Mouse (Mus musculus) layer of hippocampus, postnatal 36 days (tissue): ENCODE data around the gene Gpd2. TPM values are rescaled to one million over a fixed set of nuclear protein-coding genes. Genes with fewer than 3 reads are reported as not detected.

Experiments used
- DNase-seq, 2 experiments: peaks; one replicate each; pipeline ENCODE4 v3.0.0; 2022
- total RNA-seq, 2 experiments: library from RNA; stranded (reverse); gene quantifications; 2 replicates each; pipeline ENCODE4 v1.2.3; 2021

The Gpd2 gene
- total RNA-seq, 2 experiments from 2014 or later, result 129 to 140 TPM

DNA sequence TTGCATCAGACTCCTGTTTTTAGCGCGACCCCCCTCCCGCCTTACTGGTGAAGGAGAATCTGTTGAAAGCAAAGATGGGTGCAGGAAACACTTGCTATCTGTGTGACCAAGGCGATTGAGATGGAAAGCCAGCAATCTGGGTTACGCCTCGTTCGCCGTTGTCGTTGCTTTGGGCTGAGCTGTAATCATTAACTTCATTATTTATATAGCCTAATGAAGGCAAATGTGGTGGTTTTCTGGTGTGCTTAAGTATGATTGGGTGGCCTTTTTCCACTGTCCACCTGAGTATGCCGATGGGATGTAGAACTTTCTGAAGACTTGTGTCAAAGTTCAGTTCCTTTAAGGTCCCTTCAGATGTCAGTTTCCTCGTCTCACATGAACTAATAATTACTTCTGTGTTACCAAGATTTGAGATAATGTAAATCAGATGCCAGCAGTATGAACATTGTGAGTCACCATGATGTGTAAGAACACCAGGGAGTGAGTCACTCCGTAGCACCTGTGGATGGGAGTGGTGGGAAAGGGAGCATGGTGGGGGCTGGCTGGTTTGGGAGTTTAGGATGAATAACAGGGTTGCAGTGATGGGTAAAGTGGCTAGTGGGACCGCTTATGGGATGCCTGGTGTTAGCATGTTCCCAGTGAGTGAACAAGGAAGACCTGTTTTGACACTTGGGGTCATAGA, 14.3 kb downstream of the Gpd2 start:
- DNase-seq, result no peak

DNA sequence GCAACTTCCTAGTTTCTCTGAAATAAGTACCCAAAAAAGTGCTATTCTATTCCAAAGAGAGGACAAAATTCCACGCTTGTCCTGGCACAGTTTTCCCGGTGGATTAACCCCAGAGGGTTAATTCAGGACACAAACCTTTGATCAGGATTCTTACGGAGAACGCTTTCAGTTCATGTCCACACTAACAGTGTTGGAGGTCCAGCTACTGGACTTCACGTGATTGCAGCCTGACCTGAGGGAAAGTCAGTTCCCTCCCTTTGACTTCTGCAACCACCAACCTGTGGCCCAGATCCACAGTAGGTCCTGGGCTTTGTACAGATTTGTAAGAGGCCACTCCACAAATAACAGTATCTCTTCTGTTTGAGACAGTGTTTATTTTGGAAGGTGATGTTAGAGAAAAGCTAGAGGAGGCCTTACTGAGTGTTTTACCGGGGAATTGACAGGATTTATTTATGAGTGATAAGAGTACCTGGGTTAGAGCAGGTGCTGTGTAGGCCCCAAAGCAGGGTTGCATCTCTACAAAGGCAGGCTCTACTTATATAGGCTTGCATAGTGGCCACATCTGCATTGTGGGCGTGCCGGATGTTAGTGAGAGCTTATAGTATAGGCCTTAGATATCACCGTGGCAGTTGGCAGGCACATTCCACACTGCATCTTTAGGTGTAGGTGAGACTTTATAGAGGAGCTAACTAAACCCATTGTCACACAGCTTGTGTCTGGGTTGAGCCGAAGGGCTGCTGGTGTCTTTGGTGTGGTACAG, 15.3 kb downstream of the Gpd2 start:
- no peak for DNase-seq

GRCm38 (mm10) chr2:57254267-57254666, 16.8 kb downstream of the Gpd2 start:
- DNase-seq, result no peak

DNA sequence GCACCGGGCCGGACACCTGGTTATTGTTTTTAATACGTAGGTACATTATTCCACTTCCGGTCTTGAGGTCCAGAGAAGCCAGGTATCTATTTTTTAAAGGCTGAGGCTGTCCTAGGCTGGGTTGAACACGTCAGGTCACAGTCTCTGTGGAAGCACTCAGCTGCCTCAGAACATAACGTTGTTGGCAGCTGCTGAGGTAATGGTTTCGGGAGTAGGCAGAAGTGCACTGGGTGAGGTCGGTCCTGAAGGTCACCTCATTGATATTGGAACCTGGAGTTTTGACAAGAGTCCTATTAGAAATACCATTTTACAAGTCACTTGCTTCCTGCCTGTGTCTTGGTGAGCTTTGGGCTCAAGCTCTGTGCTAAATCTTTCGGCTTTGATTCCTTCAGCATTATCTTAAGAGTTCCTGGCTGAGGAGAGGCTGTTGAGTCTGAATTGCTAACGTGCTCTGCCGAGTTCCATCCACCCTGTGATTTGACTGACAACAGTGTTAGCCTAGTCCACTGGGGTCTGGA, 17.8 kb downstream of the Gpd2 start:
- DNase-seq, result no peak

DNA sequence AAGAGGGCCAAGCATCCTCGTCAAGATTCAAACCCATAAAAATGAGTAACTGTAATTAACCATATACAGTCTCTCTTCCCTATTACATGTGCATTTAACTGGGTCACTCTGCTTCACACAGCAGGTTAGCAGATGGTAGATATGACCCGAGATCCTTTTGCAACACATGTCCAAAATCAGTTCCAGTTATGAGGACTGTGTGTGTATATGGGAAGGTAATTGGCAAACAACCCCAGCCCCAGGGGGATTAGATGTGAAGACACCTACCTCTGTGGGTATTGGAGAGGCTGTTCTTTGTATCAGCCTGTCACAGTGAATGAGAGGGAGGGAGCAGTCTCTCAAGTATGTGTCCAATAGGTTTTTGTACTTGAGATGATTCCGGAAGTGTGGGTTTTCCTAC, 18.4 kb downstream of the Gpd2 start:
- DNase-seq, result no peak

DNA sequence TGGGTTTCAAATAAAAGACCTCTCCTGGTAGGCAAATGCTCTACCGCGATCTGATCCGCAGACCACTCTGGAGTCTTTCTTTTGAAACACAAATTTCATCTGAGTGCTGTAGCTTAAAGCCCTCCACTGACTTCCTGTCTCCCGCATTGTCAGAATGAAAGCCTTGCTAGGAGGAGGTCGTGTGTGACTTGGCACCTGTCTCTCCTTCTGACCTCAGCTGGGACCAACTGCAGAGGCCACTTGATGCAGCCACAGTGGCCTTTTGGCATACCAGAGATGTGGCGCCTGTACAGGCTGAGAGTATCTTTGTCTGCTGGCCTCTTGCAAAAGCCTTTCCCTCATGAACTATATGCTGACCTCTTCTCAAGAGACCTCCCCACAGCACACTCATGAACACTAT, 19.0 kb downstream of the Gpd2 start:
- DNase-seq, result no peak

- DNase-seq, result no peak
These were observed 24.0 kb downstream of the Gpd2 start for GRCm38 (mm10) chr2:57261286-57262077.

DNA sequence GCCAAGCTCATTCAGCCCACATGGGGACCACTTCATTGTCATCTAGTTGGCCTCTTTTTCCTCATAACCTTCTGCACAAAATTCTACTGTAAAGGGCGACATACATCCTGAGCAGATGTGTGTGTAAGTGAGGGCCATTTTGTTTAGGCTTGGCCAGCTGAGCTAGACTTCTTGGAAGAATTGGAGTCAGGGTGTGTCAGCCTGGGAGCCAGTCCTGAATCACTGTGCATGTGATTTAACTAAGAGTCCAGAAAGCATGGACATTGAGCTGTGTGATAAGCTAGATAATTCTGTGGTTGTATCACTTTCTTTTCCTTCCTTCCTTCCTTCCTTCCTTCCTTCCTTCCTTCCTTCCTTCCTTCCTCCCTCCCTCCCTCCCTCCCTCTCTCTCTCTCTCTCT, 26.0 kb downstream of the Gpd2 start:
- no peak for DNase-seq

DNA sequence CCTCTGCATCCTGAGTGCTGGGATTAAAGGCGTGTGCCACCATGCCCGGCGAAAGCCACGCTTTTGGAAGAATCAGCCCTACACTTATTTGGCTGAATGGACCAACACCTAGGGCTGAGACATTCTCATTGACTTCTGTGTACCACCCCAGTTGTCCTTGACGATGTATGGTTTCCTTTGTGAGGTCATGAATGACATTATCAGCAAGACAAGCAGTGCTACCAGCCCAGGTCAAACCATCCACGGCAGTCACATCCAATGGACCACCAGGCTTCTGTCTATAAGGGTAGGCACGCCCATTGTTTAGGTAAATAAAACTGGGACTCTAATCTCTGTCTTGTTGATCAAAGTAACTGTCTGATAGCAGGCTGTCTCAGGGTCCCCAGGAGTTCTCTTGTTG, 27.5 kb downstream of the Gpd2 start:
- no peak for DNase-seq

DNA sequence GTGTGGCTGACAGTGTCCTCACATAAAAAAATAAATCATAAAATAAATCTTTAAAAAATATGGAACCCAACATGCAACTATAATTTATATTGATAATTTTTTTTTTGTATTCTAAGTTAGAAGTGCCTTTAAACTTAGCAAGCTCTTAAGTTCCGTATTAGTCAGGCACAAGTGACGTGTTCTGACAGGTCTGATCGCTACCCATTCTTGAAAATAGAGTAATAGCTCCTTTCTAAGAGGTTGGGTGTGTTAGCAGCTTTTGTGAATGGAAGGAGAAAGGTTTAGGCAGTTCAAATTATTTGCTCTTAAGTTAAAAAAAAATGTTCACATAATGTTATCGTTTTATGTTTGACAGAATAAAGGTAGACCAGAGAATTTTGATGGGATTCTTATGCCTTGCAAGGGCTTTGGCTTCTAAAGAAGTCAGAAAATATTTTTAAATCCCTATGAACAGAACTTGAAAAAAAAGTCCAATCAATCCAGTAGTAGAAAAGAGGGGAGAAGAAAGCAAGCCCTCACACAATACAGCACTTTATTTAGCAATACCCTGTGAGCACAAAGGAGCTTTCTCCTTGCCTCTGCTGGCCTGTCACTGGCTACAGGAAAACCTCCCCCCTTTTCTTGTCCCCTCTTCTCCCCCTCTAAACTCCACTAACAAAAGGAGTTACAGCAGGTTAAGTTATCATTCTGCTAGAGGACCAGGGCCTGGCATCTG, 29.4 kb downstream of the Gpd2 start:
- no peak for DNase-seq

GRCm38 (mm10) chr2:57267394-57267716, 29.9 kb downstream of the Gpd2 start:
- no peak for DNase-seq

- peak in 1 of 2 experiments; percentile 12 for DNase-seq
These were observed 30.5 kb downstream of the Gpd2 start for GRCm38 (mm10) chr2:57267896-57268295.

- no peak for DNase-seq
These were observed 31.4 kb downstream of the Gpd2 start for GRCm38 (mm10) chr2:57268839-57269238.

- DNase-seq, result no peak
These were observed 32.4 kb downstream of the Gpd2 start for GRCm38 (mm10) chr2:57269690-57270435.

- DNase-seq, result no peak
These were observed 42.8 kb downstream of the Gpd2 start for GRCm38 (mm10) chr2:57280190-57280723.

DNA sequence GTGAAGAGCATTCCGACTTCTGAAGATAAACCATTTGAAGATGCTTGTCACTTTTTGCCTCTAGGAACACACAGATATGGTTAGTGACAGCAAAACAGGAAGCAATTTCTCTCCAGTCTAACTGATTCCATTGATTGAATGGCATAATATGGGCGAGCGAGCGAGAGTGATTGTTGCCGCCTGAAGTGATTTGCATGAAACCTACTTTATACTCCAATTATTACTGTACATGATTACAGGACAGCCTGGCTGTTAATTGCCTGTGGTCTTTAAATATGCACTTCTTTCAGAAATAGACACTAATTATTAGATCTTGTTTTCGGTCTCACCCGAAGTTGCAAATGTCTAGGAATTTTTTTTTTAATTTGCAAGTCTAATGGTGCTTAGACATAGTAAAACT, 46.4 kb downstream of the Gpd2 start:
- DNase-seq, result no peak

GRCm38 (mm10) chr2:57285197-57285596, 47.8 kb downstream of the Gpd2 start:
- no peak for DNase-seq

- DNase-seq, result no peak
These were observed 50.6 kb downstream of the Gpd2 start for GRCm38 (mm10) chr2:57287986-57288385.

GRCm38 (mm10) chr2:57293571-57293970, 56.1 kb downstream of the Gpd2 start:
- DNase-seq, result no peak

DNA sequence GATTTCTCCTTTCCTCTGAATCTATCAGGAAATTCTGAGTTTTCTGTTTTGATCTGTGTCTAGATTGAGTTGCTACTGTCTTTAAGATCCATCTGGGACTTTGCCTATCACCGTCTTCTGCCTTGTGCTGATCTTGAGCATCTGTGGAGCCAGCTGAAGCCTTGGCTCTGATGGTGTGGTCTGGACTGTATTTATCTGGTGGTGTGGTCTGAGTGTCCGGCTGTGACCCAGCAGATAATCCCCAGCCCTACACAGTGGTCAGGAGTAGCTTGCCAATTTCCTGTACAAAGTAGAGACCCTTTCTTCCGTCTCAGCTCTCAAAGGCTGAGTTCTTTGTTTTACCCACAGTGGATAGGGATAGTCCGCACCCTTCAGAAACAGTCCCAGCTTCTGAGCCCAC, 58.6 kb downstream of the Gpd2 start:
- DNase-seq, result no peak

DNA sequence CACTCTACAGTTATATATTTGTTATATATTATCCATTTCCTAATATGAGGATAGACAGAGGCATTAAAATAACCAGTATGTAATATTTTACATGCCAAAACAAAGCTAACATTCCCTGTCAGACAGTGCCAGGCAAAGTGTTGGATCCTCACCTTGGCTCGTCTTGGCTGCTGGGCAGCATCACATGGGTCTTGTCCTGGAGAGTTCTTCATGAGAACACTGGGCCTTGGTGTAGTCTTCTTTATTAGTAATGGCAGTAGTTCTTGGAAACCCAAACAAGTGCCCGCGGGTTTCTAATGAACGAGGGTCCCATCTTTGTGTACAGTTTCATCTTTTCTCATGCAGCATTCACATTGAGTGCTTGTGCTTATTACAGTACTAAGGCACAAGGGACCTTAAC, 59.8 kb downstream of the Gpd2 start:
- no peak for DNase-seq

DNA sequence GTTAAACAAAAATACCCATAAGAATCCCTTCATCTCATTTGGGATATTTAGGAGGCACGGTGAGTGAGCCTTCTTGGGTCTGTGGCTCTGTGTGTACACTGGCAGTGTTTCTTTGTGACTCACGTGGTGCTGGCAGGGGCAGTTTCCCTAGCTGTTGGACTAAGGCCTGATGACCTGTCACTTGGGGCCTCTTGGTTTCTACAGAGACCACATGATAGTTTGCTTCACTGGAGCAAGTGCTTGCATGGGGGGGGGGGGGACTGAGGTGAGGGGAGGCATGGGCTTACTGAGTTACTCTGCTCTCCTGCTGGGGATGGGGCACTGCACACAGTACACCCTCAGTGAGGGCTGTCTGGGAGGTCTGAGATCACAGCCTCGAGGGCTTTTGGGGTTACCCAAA, 64.1 kb downstream of the Gpd2 start:
- DNase-seq, result no peak
